Mouse (Mus musculus): ENCODE data around the gene Prkca. TPM values are rescaled to one million over a fixed set of nuclear protein-coding genes. Genes with fewer than 3 reads are reported as not detected.

Gene Prkca
- polyA plus RNA-seq, 1 experiment, result 2.2 TPM

- Histone ChIP-seq H3K27ac (ENCODE audit: control insufficient read depth, insufficient read depth, low read depth, low read length) (no peak overlapping the region), H3K4me3 (ENCODE audit: control insufficient read depth, low read depth, low read length) (no peak overlapping the region), H3K36me3 (ENCODE audit: control insufficient read depth, insufficient read depth, low read length) (no peaks in the 10 kb centered on the region), H3K4me1 (ENCODE audit: control insufficient read depth, insufficient read depth, low read length) (no peaks in the 10 kb centered on the region), H3K27me3 (ENCODE audit: control insufficient read depth, insufficient read depth, low read length) (no peaks in the 10 kb centered on the region)
- no peak for TF ChIP-seq CTCF (IDR thresholded peaks at IDR 0.05; ENCODE audit: control insufficient read depth, insufficient read depth, insufficient replicate concordance, low read depth, low read length)
- TF ChIP-seq POLR2A (IDR thresholded peaks at IDR 0.05; ENCODE audit: control insufficient read depth, low read depth, low read length), result no peak
Observed at GRCm38 (mm10) chr11:108013390-108013789, 330.3 kb downstream of the Prkca start.

- H3K27me3 ChIP-seq (ENCODE audit: control insufficient read depth, insufficient read depth, low read length), result no peaks in the 10 kb centered on the region
- no peak overlapping the region for H3K27ac ChIP-seq (ENCODE audit: control insufficient read depth, insufficient read depth, low read depth, low read length)
- no peak overlapping the region for H3K4me3 ChIP-seq (ENCODE audit: control insufficient read depth, low read depth, low read length)
- TF ChIP-seq POLR2A (IDR thresholded peaks at IDR 0.05; ENCODE audit: control insufficient read depth, low read depth, low read length), result no peak
- TF ChIP-seq CTCF (IDR thresholded peaks at IDR 0.05; ENCODE audit: control insufficient read depth, insufficient read depth, insufficient replicate concordance, low read depth, low read length), result no peak
- H3K36me3 ChIP-seq (ENCODE audit: control insufficient read depth, insufficient read depth, low read length), result no peaks in the 10 kb centered on the region
- H3K4me1 ChIP-seq (ENCODE audit: control insufficient read depth, insufficient read depth, low read length), result no peaks in the 10 kb centered on the region
Observed at GRCm38 (mm10) chr11:108010465-108010864, 333.3 kb downstream of the Prkca start.

GRCm38 (mm10) chr11:107998891-107999290 is 344.8 kb downstream of the Prkca start:
- Histone ChIP-seq H3K27me3 (ENCODE audit: control insufficient read depth, insufficient read depth, low read length) (no peaks in the 10 kb centered on the region), H3K27ac (ENCODE audit: control insufficient read depth, insufficient read depth, low read depth, low read length) (no peak overlapping the region), H3K36me3 (ENCODE audit: control insufficient read depth, insufficient read depth, low read length) (peaks cover 5% of the 10 kb centered on the region), H3K4me3 (ENCODE audit: control insufficient read depth, low read depth, low read length) (no peak overlapping the region), H3K4me1 (ENCODE audit: control insufficient read depth, insufficient read depth, low read length) (peaks cover 7% of the 10 kb centered on the region)
- TF ChIP-seq POLR2A (IDR thresholded peaks at IDR 0.05; ENCODE audit: control insufficient read depth, low read depth, low read length) (no peak), CTCF (IDR thresholded peaks at IDR 0.05; ENCODE audit: control insufficient read depth, insufficient read depth, insufficient replicate concordance, low read depth, low read length) (no peak)

GRCm38 (mm10) chr11:107996896-107997670 is 346.6 kb downstream of the Prkca start:
- peaks cover 5% of the 10 kb centered on the region for H3K36me3 ChIP-seq (ENCODE audit: control insufficient read depth, insufficient read depth, low read length)
- TF ChIP-seq CTCF (IDR thresholded peaks at IDR 0.05; ENCODE audit: control insufficient read depth, insufficient read depth, insufficient replicate concordance, low read depth, low read length) (no peak), POLR2A (IDR thresholded peaks at IDR 0.05; ENCODE audit: control insufficient read depth, low read depth, low read length) (no peak)
- peak overlapping the region; percentile 31; the same call in 1 of the 2 replicates for H3K4me3 ChIP-seq (ENCODE audit: control insufficient read depth, low read depth, low read length)
- peaks cover 18% of the 10 kb centered on the region for H3K4me1 ChIP-seq (ENCODE audit: control insufficient read depth, insufficient read depth, low read length)
- no peaks in the 10 kb centered on the region for H3K27me3 ChIP-seq (ENCODE audit: control insufficient read depth, insufficient read depth, low read length)
- H3K27ac ChIP-seq (ENCODE audit: control insufficient read depth, insufficient read depth, low read depth, low read length), result no peak overlapping the region

GRCm38 (mm10) chr11:107994487-107994886 is 349.2 kb downstream of the Prkca start:
- peak overlapping the region; percentile 99 for H3K27ac ChIP-seq (ENCODE audit: control insufficient read depth, insufficient read depth, low read depth, low read length)
- TF ChIP-seq CTCF (IDR thresholded peaks at IDR 0.05; ENCODE audit: control insufficient read depth, insufficient read depth, insufficient replicate concordance, low read depth, low read length) (peak; percentile 22; the same call in 1 of the 2 replicates), POLR2A (IDR thresholded peaks at IDR 0.05; ENCODE audit: control insufficient read depth, low read depth, low read length) (no peak)

GRCm38 (mm10) chr11:107993792-107994191 is 349.9 kb downstream of the Prkca start:
- peak overlapping the region; percentile 99 for H3K27ac ChIP-seq (ENCODE audit: control insufficient read depth, insufficient read depth, low read depth, low read length)
- H3K36me3 ChIP-seq (ENCODE audit: control insufficient read depth, insufficient read depth, low read length), result peaks cover 5% of the 10 kb centered on the region
- H3K4me1 ChIP-seq (ENCODE audit: control insufficient read depth, insufficient read depth, low read length), result peaks cover 25% of the 10 kb centered on the region
- peak overlapping the region; percentile 79 for H3K4me3 ChIP-seq (ENCODE audit: control insufficient read depth, low read depth, low read length)
- H3K27me3 ChIP-seq (ENCODE audit: control insufficient read depth, insufficient read depth, low read length), result no peaks in the 10 kb centered on the region
- TF ChIP-seq CTCF (IDR thresholded peaks at IDR 0.05; ENCODE audit: control insufficient read depth, insufficient read depth, insufficient replicate concordance, low read depth, low read length), result no peak
- TF ChIP-seq POLR2A (IDR thresholded peaks at IDR 0.05; ENCODE audit: control insufficient read depth, low read depth, low read length), result peak; percentile 73; the same call in 1 of the 2 replicates

More at GRCm38 (mm10) chr11:107994487-107994886, 349.2 kb downstream of the Prkca start:
- H3K4me1 ChIP-seq (ENCODE audit: control insufficient read depth, insufficient read depth, low read length), result peaks cover 25% of the 10 kb centered on the region
- peaks cover 5% of the 10 kb centered on the region for H3K36me3 ChIP-seq (ENCODE audit: control insufficient read depth, insufficient read depth, low read length)
- H3K4me3 ChIP-seq (ENCODE audit: control insufficient read depth, low read depth, low read length), result peak overlapping the region; percentile 79
- H3K27me3 ChIP-seq (ENCODE audit: control insufficient read depth, insufficient read depth, low read length), result no peaks in the 10 kb centered on the region

GRCm38 (mm10) chr11:107992500-107992899 is 351.2 kb downstream of the Prkca start:
- Histone ChIP-seq H3K4me1 (ENCODE audit: control insufficient read depth, insufficient read depth, low read length) (peaks cover 25% of the 10 kb centered on the region), H3K36me3 (ENCODE audit: control insufficient read depth, insufficient read depth, low read length) (peaks cover 5% of the 10 kb centered on the region), H3K27ac (ENCODE audit: control insufficient read depth, insufficient read depth, low read depth, low read length) (peak overlapping the region; percentile 89), H3K4me3 (ENCODE audit: control insufficient read depth, low read depth, low read length) (peak overlapping the region; percentile 68), H3K27me3 (ENCODE audit: control insufficient read depth, insufficient read depth, low read length) (no peaks in the 10 kb centered on the region)
- peak; percentile 30; the same call in 1 of the 2 replicates for TF ChIP-seq POLR2A (IDR thresholded peaks at IDR 0.05; ENCODE audit: control insufficient read depth, low read depth, low read length)
- no peak for TF ChIP-seq CTCF (IDR thresholded peaks at IDR 0.05; ENCODE audit: control insufficient read depth, insufficient read depth, insufficient replicate concordance, low read depth, low read length)
